Mouse (Mus musculus): ENCODE results near the gene Gm13941. TPM values are rescaled to one million over a fixed set of nuclear protein-coding genes. Genes with fewer than 3 reads are reported as not detected.

Gene Gm13941
- polyA plus RNA-seq (2014; fragmentation: Illumina TruSeq; extraction: RNeasy Lipid Tissue Mini Kit (QIAGEN cat#74804); ENCODE audit: low read depth, low replicate concordance): not detected

DNA sequence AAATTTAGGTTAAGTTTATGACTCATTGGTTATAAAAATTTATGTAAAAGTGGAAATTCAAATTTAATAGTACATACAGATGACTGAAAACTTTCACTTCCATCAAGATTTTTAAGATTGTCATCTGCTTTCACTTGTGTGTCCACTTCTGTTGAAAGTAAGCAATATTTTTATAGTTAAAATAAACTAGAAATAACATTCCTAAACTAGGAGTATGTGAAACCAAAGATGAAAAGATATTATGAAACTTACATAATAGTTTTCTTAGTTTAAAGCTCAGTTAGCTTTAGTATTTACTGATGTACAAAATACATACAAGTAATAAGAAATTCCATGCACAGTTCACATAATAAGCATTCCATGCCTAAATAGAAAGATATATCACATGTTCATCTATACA lies at the start of gene Gm13941:
TSS of gene Gm13941 (minus strand) at position 101 of the 400 bp plus-strand sequence.

DNA sequence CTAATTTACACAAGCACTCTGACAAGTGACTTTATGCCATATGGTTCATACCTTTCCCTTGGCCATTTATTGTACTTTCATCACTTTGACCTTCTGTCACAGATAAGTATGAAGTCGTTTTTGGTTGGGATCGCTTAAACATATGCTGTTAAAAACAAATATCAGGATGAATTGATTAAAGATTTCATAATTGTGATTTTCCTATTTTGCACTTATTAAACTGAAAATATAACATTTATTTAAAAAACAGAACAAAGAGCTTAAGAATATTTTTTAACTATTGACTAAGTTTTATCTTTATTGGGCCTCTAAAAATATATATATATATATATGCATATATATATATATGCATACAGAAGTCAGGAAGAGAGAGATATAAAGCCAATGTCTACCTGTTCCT lies 47.1 kb upstream of the Gm13941 start, which contains the start of gene Gm15130:
TSS of gene Gm15130 (minus strand) at position 101 of the 400 bp plus-strand sequence.

Other genes starting within 250 kb of the Gm13941 start
- 0.76 TPM for gene Ano3, start 155.1 kb downstream of the Gm13941 start, polyA plus RNA-seq (2014; fragmentation: Illumina TruSeq; extraction: RNeasy Lipid Tissue Mini Kit (QIAGEN cat#74804); ENCODE audit: low read depth, low replicate concordance)
- gene Gm15130, start 47.0 kb upstream of the Gm13941 start, polyA plus RNA-seq (2014; fragmentation: Illumina TruSeq; extraction: RNeasy Lipid Tissue Mini Kit (QIAGEN cat#74804); ENCODE audit: low read depth, low replicate concordance): not detected
- not detected for gene 4930430A15Rik, start 123.6 kb upstream of the Gm13941 start, polyA plus RNA-seq (2014; fragmentation: Illumina TruSeq; extraction: RNeasy Lipid Tissue Mini Kit (QIAGEN cat#74804); ENCODE audit: low read depth, low replicate concordance)
- gene Olfr1275, start 129.3 kb upstream of the Gm13941 start, polyA plus RNA-seq (2014; fragmentation: Illumina TruSeq; extraction: RNeasy Lipid Tissue Mini Kit (QIAGEN cat#74804); ENCODE audit: low read depth, low replicate concordance): not detected
- not detected for gene Olfr1276, start 148.5 kb upstream of the Gm13941 start, polyA plus RNA-seq (2014; fragmentation: Illumina TruSeq; extraction: RNeasy Lipid Tissue Mini Kit (QIAGEN cat#74804); ENCODE audit: low read depth, low replicate concordance)
- not detected for gene Olfr1277, start 168.1 kb upstream of the Gm13941 start, polyA plus RNA-seq (2014; fragmentation: Illumina TruSeq; extraction: RNeasy Lipid Tissue Mini Kit (QIAGEN cat#74804); ENCODE audit: low read depth, low replicate concordance)
- gene Olfr1278, start 184.2 kb upstream of the Gm13941 start, polyA plus RNA-seq (2014; fragmentation: Illumina TruSeq; extraction: RNeasy Lipid Tissue Mini Kit (QIAGEN cat#74804); ENCODE audit: low read depth, low replicate concordance): not detected
- gene Olfr1279, start 194.7 kb upstream of the Gm13941 start, polyA plus RNA-seq (2014; fragmentation: Illumina TruSeq; extraction: RNeasy Lipid Tissue Mini Kit (QIAGEN cat#74804); ENCODE audit: low read depth, low replicate concordance): not detected
- not detected for gene Olfr1280, start 208.0 kb upstream of the Gm13941 start, polyA plus RNA-seq (2014; fragmentation: Illumina TruSeq; extraction: RNeasy Lipid Tissue Mini Kit (QIAGEN cat#74804); ENCODE audit: low read depth, low replicate concordance)
- not detected for gene Olfr1281, start 220.5 kb upstream of the Gm13941 start, polyA plus RNA-seq (2014; fragmentation: Illumina TruSeq; extraction: RNeasy Lipid Tissue Mini Kit (QIAGEN cat#74804); ENCODE audit: low read depth, low replicate concordance)
- gene Olfr1282, start 230.1 kb upstream of the Gm13941 start, polyA plus RNA-seq (2014; fragmentation: Illumina TruSeq; extraction: RNeasy Lipid Tissue Mini Kit (QIAGEN cat#74804); ENCODE audit: low read depth, low replicate concordance): not detected

Data from adrenal gland, adult 10 weeks (tissue).